Mouse (Mus musculus): ENCODE data around the gene Spen. TPM values are rescaled to one million over a fixed set of nuclear protein-coding genes. Genes with fewer than 3 reads are reported as not detected.
A peak's percentile ranks its signal among the peaks of the same experiment; 100 is the strongest.

Spen gene
- polyA plus RNA-seq, 1 experiment from 2014 or later: 5.2 TPM

GRCm38 (mm10) chr4:141539213-141539767 is 893 bp upstream of the Spen start:
- H3K4me2 ChIP-seq (ENCODE audit: low read depth, low read length): peak overlapping the region; percentile 85
- H3K36me3 ChIP-seq (ENCODE audit: control insufficient read depth, insufficient read depth): no peaks in the 10 kb centered on the region
- peaks cover 28% of the 10 kb centered on the region for H3K4me1 ChIP-seq (ENCODE audit: control insufficient read depth, insufficient read depth, low read length)
- peak overlapping the region; percentile 99 for H3K27ac ChIP-seq (ENCODE audit: low read length)
- no peak for ATAC-seq (replicated peaks; ENCODE audit: extremely low read depth, insufficient read depth, low FRiP score)
- H3K9me3 ChIP-seq (replicated peaks; ENCODE audit: control insufficient read depth, low read length): no peaks in the 10 kb centered on the region
- H3K27me3 ChIP-seq (ENCODE audit: control insufficient read depth, insufficient read depth, low read length): no peaks in the 10 kb centered on the region
- H3K4me3 ChIP-seq (ENCODE audit: low read length): peak overlapping the region; percentile 97
- peak overlapping the region; percentile 83 for H3K9ac ChIP-seq (ENCODE audit: low read length)
- WGBS: 38% methylated on average over 12 of the region's 12 CpGs

DNA sequence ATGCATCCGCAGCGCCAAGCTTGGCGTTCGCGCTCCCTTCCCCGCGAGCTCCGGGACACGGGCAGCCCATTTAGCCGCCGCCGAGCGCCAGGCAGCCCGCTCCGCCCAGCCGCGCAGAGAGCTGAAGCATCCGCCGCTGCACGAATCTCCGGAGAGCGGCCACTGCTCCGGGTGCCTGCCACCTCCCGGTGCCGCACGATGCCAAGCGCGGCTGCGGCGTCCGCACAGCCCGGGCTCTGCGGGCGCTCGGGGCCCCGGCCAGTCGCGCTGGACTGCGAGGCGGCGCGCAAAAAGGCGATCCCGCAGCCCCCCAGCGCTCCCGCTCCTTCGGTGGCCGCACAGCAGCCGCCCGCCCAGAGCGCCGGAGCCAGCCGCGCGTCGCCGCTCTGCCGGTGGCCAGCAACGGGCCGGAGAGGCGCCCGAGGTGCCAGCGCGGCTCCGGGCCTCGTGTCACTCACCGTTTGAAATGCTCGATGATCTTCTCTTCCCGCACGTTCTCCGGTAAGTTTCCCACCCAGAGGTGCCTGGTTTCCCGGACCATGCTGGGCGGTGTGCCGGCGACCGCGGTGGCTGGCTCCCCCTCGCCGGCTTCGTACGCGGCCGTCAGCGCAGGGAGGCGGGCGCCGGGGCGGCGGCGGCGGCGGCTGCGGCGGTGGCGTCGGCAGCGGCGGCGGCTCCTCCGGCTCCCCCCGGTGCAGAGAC is 540 bp downstream of the Spen start:
- no peaks in the 10 kb centered on the region for H3K36me3 ChIP-seq (ENCODE audit: control insufficient read depth, insufficient read depth)
- no peak; the same call in 1 of the 2 replicates for ATAC-seq (replicated peaks; ENCODE audit: extremely low read depth, insufficient read depth, low FRiP score)
- H3K4me3 ChIP-seq (ENCODE audit: low read length): peak overlapping the region; percentile 97
- H3K27ac ChIP-seq (ENCODE audit: low read length): peak overlapping the region; percentile 99
- H3K9ac ChIP-seq (ENCODE audit: low read length): peak overlapping the region; percentile 95
- H3K9me3 ChIP-seq (replicated peaks; ENCODE audit: control insufficient read depth, low read length): no peaks in the 10 kb centered on the region
- WGBS: under 1% methylated on average over 95 of the region's 101 CpGs
- peaks cover 37% of the 10 kb centered on the region for H3K4me1 ChIP-seq (ENCODE audit: control insufficient read depth, insufficient read depth, low read length)
- H3K27me3 ChIP-seq (ENCODE audit: control insufficient read depth, insufficient read depth, low read length): no peaks in the 10 kb centered on the region
- peak overlapping the region; percentile 84 for H3K4me2 ChIP-seq (ENCODE audit: low read depth, low read length)

GRCm38 (mm10) chr4:141537226-141537610 is 1.2 kb downstream of the Spen start:
- ATAC-seq (replicated peaks; ENCODE audit: extremely low read depth, insufficient read depth, low FRiP score): no peak
- Histone ChIP-seq H3K4me2 (ENCODE audit: low read depth, low read length) (peak overlapping the region; percentile 84), H3K27ac (ENCODE audit: low read length) (peak overlapping the region; percentile 99), H3K4me3 (ENCODE audit: low read length) (peak overlapping the region; percentile 97), H3K27me3 (ENCODE audit: control insufficient read depth, insufficient read depth, low read length) (no peaks in the 10 kb centered on the region), H3K36me3 (ENCODE audit: control insufficient read depth, insufficient read depth) (no peaks in the 10 kb centered on the region), H3K4me1 (ENCODE audit: control insufficient read depth, insufficient read depth, low read length) (peaks cover 37% of the 10 kb centered on the region), H3K9me3 (replicated peaks; ENCODE audit: control insufficient read depth, low read length) (no peaks in the 10 kb centered on the region), H3K9ac (ENCODE audit: low read length) (peak overlapping the region; percentile 95)
- under 1% methylated on average over 14 of the region's 14 CpGs for WGBS

- no peak for ATAC-seq (replicated peaks; ENCODE audit: extremely low read depth, insufficient read depth, low FRiP score)
- Histone ChIP-seq H3K27ac (ENCODE audit: low read length) (peak overlapping the region; percentile 99), H3K9me3 (replicated peaks; ENCODE audit: control insufficient read depth, low read length) (no peaks in the 10 kb centered on the region), H3K9ac (ENCODE audit: low read length) (peak overlapping the region; percentile 95), H3K4me1 (ENCODE audit: control insufficient read depth, insufficient read depth, low read length) (peaks cover 33% of the 10 kb centered on the region), H3K27me3 (ENCODE audit: control insufficient read depth, insufficient read depth, low read length) (no peaks in the 10 kb centered on the region), H3K4me2 (ENCODE audit: low read depth, low read length) (peak overlapping the region; percentile 84), H3K4me3 (ENCODE audit: low read length) (peak overlapping the region; percentile 97), H3K36me3 (ENCODE audit: control insufficient read depth, insufficient read depth) (no peaks in the 10 kb centered on the region)
- under 1% methylated on average over 61 of the region's 61 CpGs for WGBS
Observed at GRCm38 (mm10) chr4:141536291-141537225, 1.8 kb downstream of the Spen start.

DNA sequence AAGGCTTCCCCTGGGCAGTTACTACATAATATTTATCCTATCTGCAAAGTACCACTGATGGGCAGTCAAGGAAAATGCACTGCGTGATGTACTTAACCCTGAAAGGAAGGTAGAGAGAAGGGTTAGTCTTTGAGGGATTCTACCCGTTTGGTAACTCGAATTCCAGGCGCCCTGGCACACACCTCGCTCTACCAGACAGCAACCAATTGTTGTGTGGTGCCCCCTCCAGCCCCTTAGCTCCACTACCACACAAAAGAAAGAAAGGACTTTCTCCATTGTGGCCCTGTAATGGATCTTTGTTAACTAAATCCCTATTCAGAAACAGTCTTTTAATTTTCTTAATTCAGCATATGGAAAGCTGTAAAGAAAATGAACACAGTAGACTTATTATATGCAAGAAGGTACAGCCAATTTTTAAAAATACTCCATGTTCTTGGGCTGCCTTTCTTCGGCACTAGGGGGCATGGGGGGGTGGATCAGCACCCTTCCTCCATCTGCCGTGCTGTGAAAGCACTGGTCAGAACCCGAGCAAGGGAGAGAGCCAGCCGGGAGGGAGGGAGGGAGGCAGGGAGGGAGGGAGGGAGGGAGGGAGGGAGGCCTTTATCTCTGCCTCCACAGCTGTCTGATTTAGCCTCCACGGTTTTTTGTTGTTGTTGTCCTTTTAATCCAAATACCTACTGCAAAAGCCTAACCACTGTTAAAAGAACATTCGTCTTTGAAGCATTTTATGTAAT is 3.3 kb downstream of the Spen start:
- H3K9ac ChIP-seq (ENCODE audit: low read length): peak overlapping the region; percentile 95
- H3K4me2 ChIP-seq (ENCODE audit: low read depth, low read length): peak overlapping the region; percentile 84
- H3K27ac ChIP-seq (ENCODE audit: low read length): peak overlapping the region; percentile 99
- H3K4me3 ChIP-seq (ENCODE audit: low read length): peak overlapping the region; percentile 97
- H3K4me1 ChIP-seq (ENCODE audit: control insufficient read depth, insufficient read depth, low read length): peaks cover 31% of the 10 kb centered on the region
- no peak for ATAC-seq (replicated peaks; ENCODE audit: extremely low read depth, insufficient read depth, low FRiP score)
- no peaks in the 10 kb centered on the region for H3K9me3 ChIP-seq (replicated peaks; ENCODE audit: control insufficient read depth, low read length)
- H3K36me3 ChIP-seq (ENCODE audit: control insufficient read depth, insufficient read depth): peaks cover 2% of the 10 kb centered on the region; the same call in 1 of the 2 replicates
- WGBS: 25% methylated on average over 9 of the region's 11 CpGs
- H3K27me3 ChIP-seq (ENCODE audit: control insufficient read depth, insufficient read depth, low read length): no peaks in the 10 kb centered on the region

GRCm38 (mm10) chr4:141530979-141531378 is 7.4 kb downstream of the Spen start:
- peaks cover 5% of the 10 kb centered on the region; the same call in 1 of the 2 replicates for H3K36me3 ChIP-seq (ENCODE audit: control insufficient read depth, insufficient read depth)
- H3K9me3 ChIP-seq (replicated peaks; ENCODE audit: control insufficient read depth, low read length): no peaks in the 10 kb centered on the region
- WGBS: 78% methylated on average over 15 of the region's 15 CpGs
- no peak overlapping the region for H3K4me2 ChIP-seq (ENCODE audit: low read depth, low read length)
- H3K27me3 ChIP-seq (ENCODE audit: control insufficient read depth, insufficient read depth, low read length): no peaks in the 10 kb centered on the region
- H3K27ac ChIP-seq (ENCODE audit: low read length): no peak overlapping the region
- no peak for ATAC-seq (replicated peaks; ENCODE audit: extremely low read depth, insufficient read depth, low FRiP score)
- H3K4me3 ChIP-seq (ENCODE audit: low read length): no peak overlapping the region
- no peak overlapping the region for H3K9ac ChIP-seq (ENCODE audit: low read length)
- H3K4me1 ChIP-seq (ENCODE audit: control insufficient read depth, insufficient read depth, low read length): peaks cover 35% of the 10 kb centered on the region

GRCm38 (mm10) chr4:141528938-141529337 is 9.5 kb downstream of the Spen start:
- no peak overlapping the region for H3K4me2 ChIP-seq (ENCODE audit: low read depth, low read length)
- ATAC-seq (replicated peaks; ENCODE audit: extremely low read depth, insufficient read depth, low FRiP score): no peak
- no peaks in the 10 kb centered on the region for H3K9me3 ChIP-seq (replicated peaks; ENCODE audit: control insufficient read depth, low read length)
- WGBS: 89% methylated on average over 11 of the region's 11 CpGs
- H3K4me1 ChIP-seq (ENCODE audit: control insufficient read depth, insufficient read depth, low read length): peaks cover 28% of the 10 kb centered on the region
- no peak overlapping the region for H3K27ac ChIP-seq (ENCODE audit: low read length)
- peaks cover 5% of the 10 kb centered on the region; the same call in 1 of the 2 replicates for H3K36me3 ChIP-seq (ENCODE audit: control insufficient read depth, insufficient read depth)
- no peaks in the 10 kb centered on the region for H3K27me3 ChIP-seq (ENCODE audit: control insufficient read depth, insufficient read depth, low read length)
- no peak overlapping the region for H3K4me3 ChIP-seq (ENCODE audit: low read length)
- no peak overlapping the region for H3K9ac ChIP-seq (ENCODE audit: low read length)

DNA sequence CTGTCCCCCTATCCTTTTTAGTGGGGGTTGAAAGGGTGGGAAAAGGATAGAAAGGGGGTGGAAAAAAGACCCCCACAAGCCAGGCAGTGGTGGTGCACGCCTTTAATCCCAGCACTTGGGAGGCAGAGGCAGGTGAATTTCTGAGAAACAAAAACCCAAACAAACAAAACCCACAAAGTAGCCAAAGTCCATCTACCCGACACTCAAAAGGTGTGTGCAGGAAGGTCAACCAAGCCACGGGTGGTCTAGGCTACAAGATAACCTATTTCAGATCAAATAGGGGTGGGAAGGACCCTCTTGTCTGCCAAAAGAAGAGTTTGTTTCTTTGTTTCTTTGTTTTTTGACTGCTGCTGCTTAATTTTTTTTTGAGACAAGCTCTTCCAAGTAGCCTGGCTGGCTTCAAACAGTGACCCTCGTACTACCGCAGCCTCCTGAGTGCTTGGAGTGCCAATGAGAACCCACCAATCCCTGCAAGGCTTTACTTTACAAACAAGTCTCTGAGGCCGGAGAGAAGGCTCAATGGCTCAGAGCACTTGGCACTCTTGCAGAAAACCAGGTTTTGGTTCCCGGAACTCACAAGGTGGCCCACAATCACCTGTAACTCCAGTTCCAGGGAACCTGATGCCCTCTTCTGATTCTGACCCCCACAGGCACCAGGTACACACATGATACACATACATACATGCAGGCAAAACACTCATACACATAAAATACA is 11.3 kb downstream of the Spen start:
- Histone ChIP-seq H3K9ac (ENCODE audit: low read length) (no peak overlapping the region), H3K27me3 (ENCODE audit: control insufficient read depth, insufficient read depth, low read length) (no peaks in the 10 kb centered on the region), H3K27ac (ENCODE audit: low read length) (no peak overlapping the region), H3K4me1 (ENCODE audit: control insufficient read depth, insufficient read depth, low read length) (peaks cover 32% of the 10 kb centered on the region), H3K36me3 (ENCODE audit: control insufficient read depth, insufficient read depth) (peaks cover 6% of the 10 kb centered on the region), H3K4me3 (ENCODE audit: low read length) (no peak overlapping the region), H3K9me3 (replicated peaks; ENCODE audit: control insufficient read depth, low read length) (no peaks in the 10 kb centered on the region), H3K4me2 (ENCODE audit: low read depth, low read length) (no peak overlapping the region)
- WGBS: 59% methylated on average over 7 of the region's 7 CpGs
- ATAC-seq (replicated peaks; ENCODE audit: extremely low read depth, insufficient read depth, low FRiP score): no peak
